8 mouse cellular contexts compared by ENCODE assay signal in genomic region chr12:55473250-55474208, GRCm38 (mm10). TPM values are rescaled to one million over a fixed set of nuclear protein-coding genes. Genes with fewer than 3 reads are reported as not detected.
DNase-seq lines count a peak whose midpoint lies in the region; ATAC-seq and TF ChIP-seq lines count a peak whose summit lies in the region.

No protein-coding gene starts in this region.

- peak; percentile 65; the same call in 1 of the 2 replicates for TF ChIP-seq EP300 in ES-Bruce4 (IDR thresholded peaks at IDR 0.05; ENCODE audit: insufficient read depth, low read depth, low read length)

- no peaks in the 10 kb centered on the region for H3K9me3 ChIP-seq in ES-Bruce4 (replicated peaks; ENCODE audit: control insufficient read depth, insufficient read depth, low read length, poor library complexity, severe bottlenecking)
- no peaks in the 10 kb centered on the region for H3K9me3 ChIP-seq in forebrain, postnatal 0 days (ENCODE audit: low read length)

- 31% methylated on average over 8 of the region's 8 CpGs for WGBS in forebrain, postnatal 0 days

- H3K4me2 ChIP-seq in forebrain, postnatal 0 days (ENCODE audit: low read depth) = no peak overlapping the region

- DNase-seq in adrenal gland, adult 18-20 months (ENCODE audit: low spot score in 2 of 2) = peak; percentile 56 to 63
- peak; percentile 88 to 93 for DNase-seq in heart, adult 9 months (ENCODE audit: low spot score in 2 of 2)
- DNase-seq in kidney, adult 8-10 months = peak; percentile 81 to 83
- peak; percentile 77 for DNase-seq in lung, postnatal 14 days
- DNase-seq in cerebellum, adult 18-20 months = no peak
- DNase-seq in forebrain, postnatal 0 days = no peak
- DNase-seq in thymus, postnatal 4 days = no peak

- no peaks in the 10 kb centered on the region for H3K36me3 ChIP-seq in ES-Bruce4 (ENCODE audit: control insufficient read depth, insufficient read depth, low read length, poor library complexity, severe bottlenecking)
- H3K36me3 ChIP-seq in forebrain, postnatal 0 days (ENCODE audit: insufficient read depth) = no peaks in the 10 kb centered on the region

- H3K4me1 ChIP-seq in ES-Bruce4 (ENCODE audit: control insufficient read depth, insufficient read depth, low read length) = peaks cover 13% of the 10 kb centered on the region
- no peaks in the 10 kb centered on the region for H3K4me1 ChIP-seq in forebrain, postnatal 0 days (ENCODE audit: insufficient read depth)

- no peak for ATAC-seq in forebrain, postnatal 0 days

- no peak for TF ChIP-seq CTCF in ES-Bruce4 (IDR thresholded peaks at IDR 0.05; ENCODE audit: low read depth, low read length)
- no peak for TF ChIP-seq CTCF in forebrain, postnatal 0 days (IDR thresholded peaks at IDR 0.05; ENCODE audit: low read depth)

- no peak for TF ChIP-seq POLR2A in ES-Bruce4 (IDR thresholded peaks at IDR 0.05; ENCODE audit: insufficient read depth, low read length)

- peak overlapping the region; percentile 3; the same call in 1 of the 2 replicates for H3K9ac ChIP-seq in ES-Bruce4 (ENCODE audit: low read depth, poor library complexity, severe bottlenecking)
- no peak overlapping the region for H3K9ac ChIP-seq in forebrain, postnatal 0 days

- H3K4me3 ChIP-seq in ES-Bruce4 (ENCODE audit: low read depth, low read length) = no peak overlapping the region
- no peak overlapping the region for H3K4me3 ChIP-seq in forebrain, postnatal 0 days (ENCODE audit: low read depth, low read length)

- H3K27me3 ChIP-seq in ES-Bruce4 (ENCODE audit: control insufficient read depth, insufficient read depth, low read length, poor library complexity, severe bottlenecking) = no peaks in the 10 kb centered on the region
- no peaks in the 10 kb centered on the region for H3K27me3 ChIP-seq in forebrain, postnatal 0 days (ENCODE audit: insufficient read depth, low read length)

- peak overlapping the region; percentile 32 for H3K27ac ChIP-seq in ES-Bruce4 (ENCODE audit: insufficient read depth, low read length)
- no peak overlapping the region for H3K27ac ChIP-seq in forebrain, postnatal 0 days (ENCODE audit: low read depth, low read length)

RNA-seq across cellular contexts. Expression of gene Nfkbia, which starts 18.9 kb away (rescaled TPM):
- 40.9 and 45.3 TPM in 2 replicates for polyA plus RNA-seq in ES-Bruce4 (2011; ENCODE audit: insufficient read depth, insufficient read length, low read depth, missing spikeins)
- 100 to 1,000 TPM in 1 of 2 experiments, 10 to 100 TPM in 1; 72.4 to 107 TPM for total RNA-seq in adrenal gland, adult 18-20 months (2021)
- 43.5 and 48.2 TPM in 2 replicates for total RNA-seq in forebrain, postnatal 0 days (2014; rRNA removed)
- 61.9 and 75.8 TPM in 2 replicates for polyA plus RNA-seq in forebrain, postnatal 0 days (2015; fragmentation: Nextera tagmentation; extraction: Ambion mirVana)

Comparison
In these comparisons a context has a peak if more than half of its experiments do, and no peak if none do; other contexts are left out.
1. DNase-seq: peak in adrenal gland, adult 18-20 months (2 of 2), heart, adult 9 months (2 of 2), kidney, adult 8-10 months (2 of 2) and lung, postnatal 14 days (single experiment); none in cerebellum, adult 18-20 months (0 of 2), forebrain, postnatal 0 days (single experiment) and thymus, postnatal 4 days (single experiment).